ENCODE assay signal across 8 mouse cellular contexts in the genomic region with DNA sequence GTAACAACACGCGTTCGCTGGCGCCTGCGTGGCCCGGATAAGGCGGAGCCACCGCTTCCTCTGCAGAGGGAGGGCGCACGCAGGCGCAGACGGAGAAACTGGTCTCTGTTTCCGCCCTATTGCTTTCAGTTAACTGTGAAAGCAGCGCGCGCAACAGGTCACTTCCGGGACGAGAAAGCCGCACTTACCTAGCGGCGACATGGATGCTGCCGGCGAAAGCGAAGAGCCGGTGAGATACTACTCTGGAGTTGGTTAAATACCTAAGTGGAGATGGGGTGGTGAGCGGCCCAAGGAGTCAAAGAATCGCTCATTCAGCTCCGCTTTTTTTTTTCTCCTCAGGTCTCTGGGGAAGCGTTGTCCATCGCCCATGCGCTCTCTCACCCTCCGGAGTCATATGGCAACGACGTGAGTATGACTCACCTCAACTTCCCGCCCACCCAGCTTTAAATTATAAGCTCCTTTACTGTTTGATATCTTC. TPM values are rescaled to one million over a fixed set of nuclear protein-coding genes. Genes with fewer than 3 reads are reported as not detected.
DNase-seq lines count a peak whose midpoint lies in the region; ATAC-seq and TF ChIP-seq lines count a peak whose summit lies in the region.

A gene (plus strand): TSS at position 142 of the 478 bp plus-strand sequence.

- peak within 1 kb of the TSS; percentile 84 for H3K4me3 ChIP-seq in E14TG2a.4 (replicated peaks; ENCODE audit: low read length)
- peak within 1 kb of the TSS; percentile 50 for H3K4me3 ChIP-seq in forebrain, embryonic 12.5 days (replicated peaks)
- H3K4me3 ChIP-seq in heart, postnatal 0 days (ENCODE audit: low read depth, low read length) = peak within 1 kb of the TSS; percentile 60
- peak within 1 kb of the TSS; percentile 72 to 87 for H3K4me3 ChIP-seq in liver, embryonic 14.5 days (ENCODE audit: insufficient read depth in 1 of 2, low read depth in 2 of 2, low read length in 2 of 2)
- H3K4me3 ChIP-seq in stomach, embryonic 15.5 days (replicated peaks) = peak within 1 kb of the TSS; percentile 62

- ATAC-seq in forebrain, embryonic 12.5 days (ENCODE audit: low FRiP score) = peak; percentile 98
- ATAC-seq in heart, postnatal 0 days (ENCODE audit: insufficient read depth, low read depth) = peak; percentile 99
- peak; percentile 98 for ATAC-seq in liver, embryonic 14.5 days (ENCODE audit: insufficient read depth)
- ATAC-seq in stomach, embryonic 15.5 days (ENCODE audit: insufficient read depth, low FRiP score, low read depth) = peak; percentile 96

- 2% methylated on average over 35 of the region's 35 CpGs for WGBS in forebrain, embryonic 12.5 days
- WGBS in heart, postnatal 0 days = 3% methylated on average over 35 of the region's 35 CpGs
- WGBS in liver, embryonic 14.5 days (ENCODE audit: insufficient replicate concordance) = 1% methylated on average over 35 of the region's 35 CpGs
- 3% methylated on average over 35 of the region's 35 CpGs for WGBS in stomach, embryonic 15.5 days

- no peaks in the 10 kb centered on the region for H3K27me3 ChIP-seq in E14TG2a.4 (ENCODE audit: insufficient read depth, low read length)
- H3K27me3 ChIP-seq in forebrain, embryonic 12.5 days = no peaks in the 10 kb centered on the region
- no peaks in the 10 kb centered on the region for H3K27me3 ChIP-seq in heart, postnatal 0 days (ENCODE audit: control insufficient read depth, insufficient read depth, low read length)
- no peaks in the 10 kb centered on the region for H3K27me3 ChIP-seq in liver, embryonic 14.5 days (ENCODE audit: control insufficient read depth, insufficient read depth, low read length)
- no peaks in the 10 kb centered on the region for H3K27me3 ChIP-seq in stomach, embryonic 15.5 days (replicated peaks)

- H3K36me3 ChIP-seq in E14TG2a.4 (ENCODE audit: insufficient read depth, low read length) = peaks cover 34% of the 10 kb centered on the region
- no peaks in the 10 kb centered on the region for H3K36me3 ChIP-seq in forebrain, embryonic 12.5 days (replicated peaks)
- H3K36me3 ChIP-seq in heart, postnatal 0 days (replicated peaks; ENCODE audit: control insufficient read depth, insufficient read depth, low read length) = peaks cover 7% of the 10 kb centered on the region; the same call in 1 of the 2 replicates
- H3K36me3 ChIP-seq in liver, embryonic 14.5 days (replicated peaks; ENCODE audit: control insufficient read depth, insufficient read depth, low read depth) = peaks cover 5% of the 10 kb centered on the region
- H3K36me3 ChIP-seq in stomach, embryonic 15.5 days = no peaks in the 10 kb centered on the region

- TF ChIP-seq CTCF in E14TG2a.4 (conservative IDR thresholded peaks at IDR 0.05; ENCODE audit: low read length) = no peak
- no peak for TF ChIP-seq CTCF in heart, postnatal 0 days (IDR thresholded peaks at IDR 0.05; ENCODE audit: low read depth)
- no peak for TF ChIP-seq CTCF in liver, embryonic 14.5 days (IDR thresholded peaks at IDR 0.05; ENCODE audit: low read depth)

- no peaks in the 10 kb centered on the region for H3K9me3 ChIP-seq in E14TG2a.4 (ENCODE audit: low read length)
- H3K9me3 ChIP-seq in forebrain, embryonic 12.5 days = no peaks in the 10 kb centered on the region
- no peaks in the 10 kb centered on the region for H3K9me3 ChIP-seq in heart, postnatal 0 days (replicated peaks; ENCODE audit: control insufficient read depth, low read length)
- no peaks in the 10 kb centered on the region for H3K9me3 ChIP-seq in liver, embryonic 14.5 days (ENCODE audit: control insufficient read depth, low read length)
- no peaks in the 10 kb centered on the region for H3K9me3 ChIP-seq in stomach, embryonic 15.5 days

- H3K9ac ChIP-seq in forebrain, embryonic 12.5 days = peak within 1 kb of the TSS; percentile 59
- peak within 1 kb of the TSS; percentile 48 for H3K9ac ChIP-seq in heart, postnatal 0 days (replicated peaks; ENCODE audit: low read depth, low read length)
- H3K9ac ChIP-seq in liver, embryonic 14.5 days (replicated peaks) = peak within 1 kb of the TSS; percentile 65
- peak within 1 kb of the TSS; percentile 32 for H3K9ac ChIP-seq in stomach, embryonic 15.5 days

- H3K27ac ChIP-seq in forebrain, embryonic 12.5 days = no peak within 1 kb of the TSS
- peak within 1 kb of the TSS; percentile 61; the same call in 1 of the 2 replicates for H3K27ac ChIP-seq in heart, postnatal 0 days (ENCODE audit: low read depth)
- H3K27ac ChIP-seq in liver, embryonic 14.5 days = no peak within 1 kb of the TSS
- peak within 1 kb of the TSS; percentile 59 for H3K27ac ChIP-seq in stomach, embryonic 15.5 days

- no peaks in the 10 kb centered on the region for H3K4me1 ChIP-seq in E14TG2a.4 (replicated peaks; ENCODE audit: low read depth, low read length)
- H3K4me1 ChIP-seq in forebrain, embryonic 12.5 days = peaks cover 5% of the 10 kb centered on the region; the same call in 1 of the 2 replicates
- no peaks in the 10 kb centered on the region for H3K4me1 ChIP-seq in heart, postnatal 0 days (ENCODE audit: control insufficient read depth, insufficient read depth)
- peaks cover 0 to 4% of the 10 kb centered on the region in 2 experiments; a peak in 1 of 4 replicates for H3K4me1 ChIP-seq in liver, embryonic 14.5 days (replicated peaks; ENCODE audit: control insufficient read depth in 2 of 2, insufficient read depth in 2 of 2, low read length in 1 of 2)
- H3K4me1 ChIP-seq in stomach, embryonic 15.5 days = no peaks in the 10 kb centered on the region

- TF ChIP-seq EP300 in heart, postnatal 0 days (IDR thresholded peaks at IDR 0.05; ENCODE audit: low read depth) = no peak
- TF ChIP-seq EP300 in liver, embryonic 14.5 days (IDR thresholded peaks at IDR 0.05; ENCODE audit: low read depth) = no peak

- H3K4me2 ChIP-seq in forebrain, embryonic 12.5 days = peak within 1 kb of the TSS; percentile 62
- H3K4me2 ChIP-seq in heart, postnatal 0 days (ENCODE audit: low read depth, low read length) = peak within 1 kb of the TSS; percentile 78
- H3K4me2 ChIP-seq in liver, embryonic 14.5 days (ENCODE audit: low read depth) = peak within 1 kb of the TSS; percentile 71
- H3K4me2 ChIP-seq in stomach, embryonic 15.5 days = peak within 1 kb of the TSS; percentile 67

- peak; percentile 87 for DNase-seq in c-Kit-positive CD71-positive TER-119-positive erythroid progenitor cells, embryonic 14.5 days (ENCODE audit: low spot score)
- DNase-seq in heart, postnatal 0 days (ENCODE audit: low spot score) = peak; percentile 92
- DNase-seq in kidney, postnatal 36 days = peak; percentile 93 to 96
- DNase-seq in liver, embryonic 14.5 days (ENCODE audit: low read depth in 3 of 3, low spot score in 3 of 3) = peak; percentile 83 to 87 (median 84)
- peak; percentile 83 for DNase-seq in neural tube, embryonic 10.5 days (ENCODE audit: extremely low spot score, low spot score)

RNA-seq across cellular contexts. Expression of the gene that starts here (rescaled TPM):
- 60.3 and 62.8 TPM in 2 replicates for polyA plus RNA-seq in forebrain, embryonic 12.5 days (2016; fragmentation: Nextera tagmentation; extraction: Ambion mirVana)
- total RNA-seq in heart, postnatal 0 days (2014; rRNA removed; ENCODE audit: low replicate concordance) = 13.7 and 20.7 TPM in 2 replicates
- polyA plus RNA-seq in heart, postnatal 0 days (2015; fragmentation: Nextera tagmentation; extraction: Ambion mirVana) = 26.9 and 27.6 TPM in 2 replicates
- 7.3 and 10.4 TPM in 2 replicates for polyA plus RNA-seq in liver, embryonic 14.5 days (2012; rRNA removed)
- 32.5 and 48.1 TPM in 2 replicates for polyA plus RNA-seq in liver, embryonic 14.5 days (2014; fragmentation: Nextera tagmentation; extraction: Ambion mirVana)
- 63.8 and 67.7 TPM in 2 replicates for polyA plus RNA-seq in stomach, embryonic 15.5 days (2015; fragmentation: Nextera tagmentation; extraction: Ambion mirVana)

Comparison
In these comparisons a context has a peak if more than half of its experiments do, and no peak if none do; other contexts are left out.
1. H3K27ac ChIP-seq: peak in heart, postnatal 0 days (single experiment) and stomach, embryonic 15.5 days (single experiment); none in forebrain, embryonic 12.5 days (single experiment) and liver, embryonic 14.5 days (single experiment).
2. Peak in every context shown above with its lines, with median percentiles within 50 percentile points of each other: H3K4me3 ChIP-seq, DNase-seq, ATAC-seq, H3K4me2 ChIP-seq and H3K9ac ChIP-seq.